Mouse (Mus musculus): ENCODE measurements around the gene Mapk12. TPM values are rescaled to one million over a fixed set of nuclear protein-coding genes. Genes with fewer than 3 reads are reported as not detected.

Gene Mapk12
- 16.6 and 19.6 TPM in 2 replicates for polyA plus RNA-seq (2016; fragmentation: Nextera tagmentation; extraction: Ambion mirVana)

DNA sequence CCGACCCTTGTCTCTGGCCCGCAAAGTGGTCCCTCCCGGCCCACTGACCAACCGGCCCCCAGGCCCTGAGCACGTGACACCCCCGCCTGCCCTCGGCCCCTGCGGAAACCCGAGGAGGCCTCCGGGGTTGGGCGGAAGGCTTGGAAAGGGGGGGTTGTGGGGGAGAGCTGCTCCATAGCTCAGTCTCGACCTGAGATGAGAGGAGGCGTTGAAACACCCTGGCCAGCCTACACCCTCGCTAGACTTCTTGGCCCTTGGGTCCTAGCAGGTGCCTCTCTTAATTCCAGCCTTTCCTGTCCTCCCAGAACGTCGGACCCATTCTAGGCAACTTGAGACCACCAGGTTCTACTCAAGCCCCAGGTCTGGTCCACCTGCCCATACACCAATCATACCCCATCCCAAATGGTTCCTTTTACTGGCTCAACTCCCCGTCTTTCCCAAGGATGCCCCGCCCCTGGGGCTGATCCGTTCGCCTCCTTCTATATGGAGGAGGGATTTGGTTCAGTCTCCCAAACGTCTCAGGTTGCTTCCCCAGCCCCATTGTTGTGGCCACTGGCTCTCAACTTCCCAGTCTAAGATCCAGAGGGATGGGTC, at the start of gene Mapk12:
TSS of gene Mapk12 (minus strand) at position 45 of the 594 bp plus-strand sequence.
- H3K27ac ChIP-seq (replicated peaks): peak within 1 kb of the TSS; percentile 83
- H3K4me3 ChIP-seq: peak within 1 kb of the TSS; percentile 79
- H3K4me1 ChIP-seq: peaks cover 49% of the 10 kb centered on the region
- under 1% methylated on average over 21 of the region's 21 CpGs for WGBS
- DNase-seq (ENCODE audit: low spot score): peak; percentile 81
- peaks cover 81% of the 10 kb centered on the region for H3K27me3 ChIP-seq (replicated peaks; ENCODE audit: low read depth, poor library complexity, severe bottlenecking)
- H3K9me3 ChIP-seq: no peaks in the 10 kb centered on the region
- H3K36me3 ChIP-seq (replicated peaks): peaks cover 31% of the 10 kb centered on the region

DNA sequence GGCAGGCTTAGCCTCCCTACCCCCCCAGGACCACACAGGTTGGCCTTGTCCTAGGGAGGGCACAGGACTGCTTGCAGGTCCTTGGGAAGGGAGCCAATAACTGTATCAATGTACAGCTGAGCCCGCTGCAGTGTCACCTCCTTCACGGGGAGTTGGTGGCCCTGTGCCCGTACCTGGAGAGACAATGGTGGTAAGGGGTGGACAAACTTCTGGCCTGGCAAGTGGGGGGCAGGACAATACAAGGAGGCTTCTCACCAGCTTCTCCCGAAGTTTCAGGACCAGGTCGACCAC, 44.4 kb upstream of the Mapk12 start:
- H3K9me3 ChIP-seq: no peaks in the 10 kb centered on the region
- 0 out of 2 replicates have a peak overlapping the region, but pooled peaks have one; percentile 37 for H3K27ac ChIP-seq (replicated peaks)
- H3K27me3 ChIP-seq (replicated peaks; ENCODE audit: low read depth, poor library complexity, severe bottlenecking): no peaks in the 10 kb centered on the region
- 88% methylated on average over 5 of the region's 5 CpGs for whole genome bisulfite sequencing
- H3K4me3 ChIP-seq: no peak overlapping the region
- H3K4me1 ChIP-seq: peaks cover 49% of the 10 kb centered on the region
- DNase-seq (ENCODE audit: low spot score): no peak
- H3K36me3 ChIP-seq (replicated peaks): peaks cover 67% of the 10 kb centered on the region

DNA sequence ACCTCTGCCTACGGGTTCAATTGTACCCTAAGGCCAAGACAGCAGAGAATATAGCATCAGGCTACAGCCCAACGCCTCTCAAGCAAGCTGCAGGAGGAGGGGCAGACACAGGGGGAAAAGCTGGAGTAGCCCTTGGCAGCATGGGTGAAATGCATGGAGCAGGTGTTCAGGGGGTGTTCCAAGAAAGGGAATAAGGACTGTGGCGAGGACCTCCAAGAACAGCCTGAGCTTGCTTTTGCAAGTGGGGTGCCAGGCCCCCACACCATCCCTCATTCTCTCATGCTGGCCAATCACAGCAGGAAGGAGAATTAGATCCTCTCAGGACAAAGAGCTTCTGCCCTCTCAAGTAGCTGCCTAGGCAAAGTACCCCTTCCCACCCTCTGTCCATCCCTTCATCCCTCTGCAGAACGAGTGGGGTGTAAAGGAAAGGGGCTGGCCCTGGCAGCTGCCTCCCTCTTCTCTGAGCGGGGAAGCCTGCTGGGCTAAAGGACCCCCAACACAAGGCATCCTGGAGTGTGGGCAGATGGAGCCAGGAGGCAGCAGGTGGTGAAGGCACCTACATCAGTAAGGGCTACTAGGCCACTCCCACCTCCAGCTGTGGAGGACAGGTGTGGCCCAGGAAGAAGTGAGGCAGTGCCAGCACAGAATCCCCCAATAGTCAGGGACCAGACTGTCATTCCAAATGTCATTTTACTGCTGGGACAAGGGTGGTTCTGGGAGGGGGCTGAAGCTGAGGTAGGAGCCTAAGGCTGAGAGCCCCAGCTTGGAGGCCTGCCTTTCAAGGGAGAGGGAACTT, 43.8 kb upstream of the Mapk12 start:
- WGBS: 48% methylated on average over 5 of the region's 5 CpGs
- Histone ChIP-seq H3K9me3 (no peaks in the 10 kb centered on the region), H3K36me3 (replicated peaks) (peaks cover 62% of the 10 kb centered on the region), H3K4me3 (no peak overlapping the region), H3K27me3 (replicated peaks; ENCODE audit: low read depth, poor library complexity, severe bottlenecking) (no peaks in the 10 kb centered on the region), H3K4me1 (peaks cover 52% of the 10 kb centered on the region), H3K27ac (replicated peaks) (0 out of 2 replicates have a peak overlapping the region, but pooled peaks have one; percentile 37)
- DNase-seq (ENCODE audit: low spot score): no peak

DNA sequence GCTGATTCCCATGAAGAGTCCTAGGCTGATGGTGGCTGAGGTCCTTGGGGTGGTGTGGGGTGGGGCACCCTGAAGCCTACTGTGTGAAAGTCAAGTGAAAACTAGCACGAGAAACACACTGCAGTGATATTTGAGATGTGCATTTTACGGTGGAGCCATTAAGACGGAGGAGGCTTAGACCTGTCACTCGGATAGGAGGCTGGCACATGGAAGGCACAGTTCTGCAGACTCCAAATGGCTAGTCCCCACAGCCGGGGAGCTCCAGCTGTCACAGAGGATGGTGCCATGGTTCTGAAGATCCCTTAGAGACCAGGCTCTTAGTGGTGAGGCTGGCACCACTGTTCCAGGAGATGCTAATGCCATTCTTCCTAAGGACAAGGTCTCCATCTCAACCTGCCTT, 42.3 kb upstream of the Mapk12 start:
- Histone ChIP-seq H3K36me3 (replicated peaks) (peaks cover 52% of the 10 kb centered on the region), H3K4me3 (no peak overlapping the region), H3K4me1 (peaks cover 67% of the 10 kb centered on the region), H3K27me3 (replicated peaks; ENCODE audit: low read depth, poor library complexity, severe bottlenecking) (no peaks in the 10 kb centered on the region), H3K9me3 (no peaks in the 10 kb centered on the region), H3K27ac (replicated peaks) (peak overlapping the region; percentile 60)
- DNase-seq (ENCODE audit: low spot score): no peak
- WGBS: 72% methylated on average over 5 of the region's 5 CpGs

DNA sequence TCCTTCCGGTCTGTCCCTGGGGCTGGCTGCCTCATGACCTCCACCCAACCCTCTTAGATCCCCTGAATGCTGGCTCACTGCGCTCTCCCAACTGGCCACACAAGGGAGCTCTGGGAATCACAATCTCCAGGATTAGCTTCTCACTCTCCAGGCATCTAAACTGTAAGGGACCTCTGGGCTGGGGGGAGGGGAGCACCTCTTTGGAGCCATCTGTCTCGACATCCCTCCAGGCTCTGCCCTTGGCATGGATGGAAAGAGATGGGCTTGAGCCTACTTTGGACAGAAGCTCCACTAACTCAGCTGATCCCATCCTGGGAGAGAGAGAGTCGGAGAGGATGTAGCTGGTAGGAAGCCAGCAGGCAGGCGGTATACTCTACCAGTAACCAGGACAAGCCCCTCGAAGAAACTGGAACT, 41.8 kb upstream of the Mapk12 start:
- Histone ChIP-seq H3K4me3 (peak overlapping the region; percentile 84; the same call in 1 of the 2 replicates), H3K27ac (replicated peaks) (peak overlapping the region; percentile 60), H3K36me3 (replicated peaks) (peaks cover 50% of the 10 kb centered on the region), H3K27me3 (replicated peaks; ENCODE audit: low read depth, poor library complexity, severe bottlenecking) (no peaks in the 10 kb centered on the region), H3K9me3 (no peaks in the 10 kb centered on the region), H3K4me1 (peaks cover 72% of the 10 kb centered on the region)
- peak; percentile 43 for DNase-seq (ENCODE audit: low spot score)
- WGBS: 36% methylated on average over 6 of the region's 6 CpGs

DNA sequence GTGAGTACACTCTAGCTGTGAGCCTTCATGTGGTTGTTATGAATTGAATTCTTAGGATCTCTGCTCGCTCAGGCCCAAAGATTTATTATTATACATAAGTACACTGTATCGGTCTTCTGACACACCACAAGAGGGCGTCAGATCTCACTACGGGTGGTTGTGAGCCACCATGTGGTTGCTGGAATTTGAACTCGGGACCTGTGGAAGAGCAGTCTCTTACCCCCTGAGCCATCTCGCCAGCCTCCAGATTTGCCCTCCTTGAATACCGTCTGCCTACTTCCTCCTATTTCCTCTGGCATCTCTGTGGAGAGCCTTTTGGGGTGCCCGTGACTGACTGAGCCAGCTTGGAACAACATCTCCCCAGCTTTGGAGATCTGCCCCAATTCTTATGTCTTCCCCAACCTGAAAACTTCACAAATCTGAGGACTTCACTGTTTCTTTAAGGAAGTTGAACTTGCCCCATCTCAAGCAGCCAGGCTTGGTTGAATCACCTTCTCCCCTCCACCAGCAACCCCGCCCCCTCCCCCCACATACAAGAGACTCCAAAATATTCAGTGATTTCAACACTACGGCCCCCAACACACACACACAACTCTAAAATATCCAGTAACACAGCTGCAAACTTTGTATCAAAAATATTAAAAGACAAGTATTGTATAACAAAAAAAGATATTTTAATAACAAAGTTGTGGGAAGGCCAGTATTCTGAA, 41.2 kb upstream of the Mapk12 start:
- H3K9me3 ChIP-seq: no peaks in the 10 kb centered on the region
- H3K4me3 ChIP-seq: peak overlapping the region; percentile 84
- no peaks in the 10 kb centered on the region for H3K27me3 ChIP-seq (replicated peaks; ENCODE audit: low read depth, poor library complexity, severe bottlenecking)
- peaks cover 79% of the 10 kb centered on the region for H3K4me1 ChIP-seq
- 72% methylated on average over 10 of the region's 10 CpGs for WGBS
- DNase-seq (ENCODE audit: low spot score): no peak
- peak overlapping the region; percentile 98 for H3K27ac ChIP-seq (replicated peaks)
- peaks cover 49% of the 10 kb centered on the region for H3K36me3 ChIP-seq (replicated peaks)

DNA sequence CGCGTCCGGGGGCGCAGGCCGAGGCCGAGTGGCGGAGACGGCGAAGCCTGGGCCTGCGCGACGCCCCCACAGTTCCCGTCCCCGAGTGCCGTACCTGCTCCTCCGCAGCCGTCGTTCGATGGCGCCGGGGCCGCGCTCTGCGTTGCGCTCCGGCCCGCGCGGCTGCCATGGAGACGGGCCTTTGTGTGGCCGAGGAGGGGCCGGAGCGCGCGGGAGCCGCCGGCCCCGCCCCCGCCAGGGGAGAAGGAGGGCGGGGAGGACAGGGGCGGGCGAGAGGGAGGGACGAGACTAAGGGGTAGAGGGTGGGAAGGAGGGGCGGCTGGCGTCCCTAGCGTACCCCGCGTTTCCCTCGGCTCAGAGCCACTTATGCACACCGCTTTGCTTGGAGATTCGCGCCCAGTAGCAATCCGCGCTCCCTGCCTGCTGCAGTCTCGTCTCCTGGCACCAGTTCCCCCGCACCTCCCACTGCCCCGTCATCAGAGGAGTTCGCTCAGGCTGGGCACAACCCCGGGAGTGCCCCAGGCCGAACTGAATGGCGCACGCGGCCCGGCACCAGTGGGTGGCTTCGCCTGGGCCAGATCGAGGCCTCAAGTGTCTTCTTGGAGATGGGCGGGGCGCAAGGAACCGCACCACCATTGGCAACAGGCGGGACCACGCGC, 40.2 kb upstream of the Mapk12 start, which contains the start of gene Plxnb2:
TSS of gene Plxnb2 (minus strand) at position 218 of the 659 bp plus-strand sequence.
- no peaks in the 10 kb centered on the region for H3K9me3 ChIP-seq
- peak; percentile 93 for DNase-seq (ENCODE audit: low spot score)
- no peaks in the 10 kb centered on the region for H3K27me3 ChIP-seq (replicated peaks; ENCODE audit: low read depth, poor library complexity, severe bottlenecking)
- WGBS: under 1% methylated on average over 69 of the region's 72 CpGs
- H3K4me3 ChIP-seq: peak within 1 kb of the TSS; percentile 84
- H3K27ac ChIP-seq (replicated peaks): peak within 1 kb of the TSS; percentile 98
- peaks cover 43% of the 10 kb centered on the region for H3K36me3 ChIP-seq (replicated peaks)
- peaks cover 88% of the 10 kb centered on the region for H3K4me1 ChIP-seq

DNA sequence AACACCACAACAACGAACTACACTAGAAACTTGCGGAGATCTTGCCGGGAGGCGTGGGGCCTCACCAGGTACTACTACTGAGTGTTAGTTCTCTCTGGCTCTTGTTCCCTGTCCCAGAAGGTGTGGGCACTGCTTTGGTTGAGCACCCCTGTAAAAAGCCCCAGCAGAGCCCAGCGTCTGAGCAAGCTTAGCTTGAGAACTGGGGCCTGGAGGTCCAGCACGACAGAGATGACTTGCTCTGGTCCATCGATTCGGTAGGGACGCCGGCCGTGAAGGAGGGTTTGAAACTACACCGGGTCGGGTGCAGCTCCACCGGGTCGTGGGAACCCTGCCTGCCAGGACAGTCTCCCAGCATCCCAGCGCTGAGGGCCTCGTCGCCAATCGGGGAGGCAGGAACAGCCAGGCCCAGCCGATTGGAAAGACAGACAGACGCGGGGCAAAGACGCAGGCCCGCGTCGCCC, 39.6 kb upstream of the Mapk12 start:
- Histone ChIP-seq H3K27ac (replicated peaks) (peak overlapping the region; percentile 98), H3K4me1 (peaks cover 88% of the 10 kb centered on the region), H3K9me3 (no peaks in the 10 kb centered on the region), H3K27me3 (replicated peaks; ENCODE audit: low read depth, poor library complexity, severe bottlenecking) (no peaks in the 10 kb centered on the region), H3K36me3 (replicated peaks) (peaks cover 39% of the 10 kb centered on the region), H3K4me3 (peak overlapping the region; percentile 84)
- WGBS: under 1% methylated on average over 26 of the region's 26 CpGs
- no peak for DNase-seq (ENCODE audit: low spot score)

DNA sequence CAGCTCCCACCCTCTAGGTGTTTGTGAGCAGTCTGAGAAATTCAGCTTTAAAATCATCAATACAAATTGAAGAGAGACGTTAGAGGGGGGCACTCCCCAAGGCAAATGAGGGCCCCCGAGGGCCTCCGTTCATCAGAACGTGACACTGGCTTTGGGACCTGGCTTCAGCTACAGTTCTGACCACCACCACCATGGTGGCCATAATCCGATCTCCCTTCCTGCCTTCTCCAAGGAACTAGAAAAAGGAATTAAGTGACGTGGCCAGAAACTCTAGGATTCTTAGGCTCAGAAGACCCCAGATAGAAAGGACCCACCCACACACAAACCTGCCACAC, 39.1 kb upstream of the Mapk12 start:
- Histone ChIP-seq H3K27me3 (replicated peaks; ENCODE audit: low read depth, poor library complexity, severe bottlenecking) (no peaks in the 10 kb centered on the region), H3K36me3 (replicated peaks) (peaks cover 34% of the 10 kb centered on the region), H3K9me3 (no peaks in the 10 kb centered on the region), H3K27ac (replicated peaks) (peak overlapping the region; percentile 98), H3K4me3 (peak overlapping the region; percentile 84), H3K4me1 (peaks cover 88% of the 10 kb centered on the region)
- no peak for DNase-seq (ENCODE audit: low spot score)
- WGBS: 5% methylated on average over 6 of the region's 6 CpGs

DNA sequence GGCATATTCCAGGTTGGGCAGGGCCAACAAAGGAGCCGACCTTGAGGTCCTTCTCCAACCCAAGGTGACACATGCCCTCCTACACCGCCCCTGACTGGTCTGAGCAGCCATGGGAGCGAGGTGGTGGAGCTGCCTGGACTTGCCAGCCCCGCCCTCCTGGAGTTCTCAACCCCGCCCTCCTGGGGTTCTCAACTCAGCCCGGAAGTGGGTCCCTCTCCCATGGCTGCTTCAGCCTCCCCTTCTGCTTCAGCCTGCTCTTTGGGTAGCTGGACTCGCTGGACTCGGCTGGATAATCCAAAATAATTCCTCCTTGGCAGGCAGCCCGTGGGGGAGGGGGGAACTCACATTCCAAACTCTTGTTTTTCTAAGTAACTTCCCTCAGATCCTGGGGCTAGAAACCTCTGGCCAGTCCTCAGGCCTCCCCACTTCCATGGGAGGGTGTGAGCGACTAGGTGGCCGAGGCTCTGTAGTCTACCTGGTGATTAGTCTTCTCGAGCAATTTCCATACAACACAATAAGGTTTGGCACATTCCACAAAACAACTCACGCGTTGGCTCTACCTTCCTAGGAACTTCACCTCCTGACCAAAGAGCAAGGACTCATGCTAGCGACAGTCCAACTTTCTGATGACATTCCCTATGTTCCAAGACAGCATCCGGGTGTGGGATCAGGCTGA, 38.6 kb upstream of the Mapk12 start:
- H3K9me3 ChIP-seq: no peaks in the 10 kb centered on the region
- no peaks in the 10 kb centered on the region for H3K27me3 ChIP-seq (replicated peaks; ENCODE audit: low read depth, poor library complexity, severe bottlenecking)
- peak overlapping the region; percentile 98 for H3K27ac ChIP-seq (replicated peaks)
- peaks cover 88% of the 10 kb centered on the region for H3K4me1 ChIP-seq
- peaks cover 29% of the 10 kb centered on the region for H3K36me3 ChIP-seq (replicated peaks)
- H3K4me3 ChIP-seq: peak overlapping the region; percentile 84
- peak; percentile 83 for DNase-seq (ENCODE audit: low spot score)
- WGBS: 4% methylated on average over 16 of the region's 16 CpGs

DNA sequence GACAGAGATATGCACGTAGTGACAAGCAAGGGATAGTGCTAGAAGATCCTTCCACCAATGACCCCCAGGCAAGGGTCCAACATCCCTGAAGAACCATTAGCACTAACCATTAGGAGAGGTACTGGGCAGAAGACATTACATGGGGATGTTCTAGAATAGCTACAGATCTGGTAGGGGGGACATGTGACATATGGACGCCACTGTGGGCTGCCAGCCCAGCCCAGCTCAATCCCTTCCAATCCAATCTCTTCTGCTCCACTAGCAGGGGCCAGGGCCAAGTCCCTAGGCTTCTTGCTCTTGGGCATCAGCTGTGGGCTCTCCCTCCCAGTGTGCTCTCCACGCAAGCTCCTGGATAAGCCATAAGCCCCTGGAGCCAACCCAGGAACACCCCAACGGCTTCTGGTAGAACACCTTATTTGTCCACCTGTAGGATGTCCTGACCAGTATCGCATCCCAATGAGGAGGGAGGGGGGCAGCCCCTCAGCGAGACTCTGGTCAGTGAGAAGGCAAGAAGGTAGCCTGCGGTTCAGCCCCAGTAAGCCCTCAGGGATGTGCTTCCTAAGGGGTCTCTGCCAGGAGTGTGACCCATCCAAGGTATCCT, 37.9 kb upstream of the Mapk12 start:
- H3K9me3 ChIP-seq: no peaks in the 10 kb centered on the region
- H3K4me3 ChIP-seq: peak overlapping the region; percentile 84
- DNase-seq (ENCODE audit: low spot score): no peak
- H3K36me3 ChIP-seq (replicated peaks): peaks cover 22% of the 10 kb centered on the region
- WGBS: 73% methylated on average over 7 of the region's 7 CpGs
- peak overlapping the region; percentile 98 for H3K27ac ChIP-seq (replicated peaks)
- H3K27me3 ChIP-seq (replicated peaks; ENCODE audit: low read depth, poor library complexity, severe bottlenecking): no peaks in the 10 kb centered on the region
- peaks cover 89% of the 10 kb centered on the region for H3K4me1 ChIP-seq

Measured in embryonic facial prominence, embryonic 10.5 days (tissue).